In the genomic region with DNA sequence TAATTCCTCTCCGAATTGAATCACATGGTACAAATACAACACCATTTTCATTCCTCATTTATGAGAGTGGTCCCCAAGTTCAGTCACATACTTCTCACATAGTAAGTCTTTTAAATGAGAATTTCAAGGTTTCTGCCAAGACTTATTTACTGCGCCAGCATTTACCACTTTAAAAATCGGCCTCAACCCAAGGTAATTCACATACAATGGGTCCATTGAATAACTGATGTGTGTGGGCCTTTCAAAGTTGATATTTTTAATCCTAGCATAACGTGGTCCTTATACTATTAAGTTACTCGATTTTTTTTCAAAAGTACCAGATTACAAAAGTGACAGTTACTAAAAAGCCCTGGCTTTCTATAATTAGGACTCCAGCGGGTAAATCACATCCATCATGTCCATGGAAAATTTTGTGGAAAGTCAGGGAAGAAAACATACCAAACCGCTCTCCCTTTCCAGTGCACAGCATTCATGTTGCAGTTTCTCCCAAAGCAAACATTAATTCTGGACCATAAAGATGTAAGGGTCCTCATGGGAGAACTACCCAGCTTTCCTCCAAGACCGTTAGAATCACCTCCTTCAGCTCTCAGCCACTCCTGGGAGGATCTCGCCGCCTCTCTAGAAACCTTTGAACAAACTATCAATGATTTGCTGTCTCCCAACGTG, we compare ENCODE assay signal across 26 mouse cellular contexts.
DNase-seq lines count a peak whose midpoint lies in the region; ATAC-seq and TF ChIP-seq lines count a peak whose summit lies in the region.
"Had no signal": no experiment of that assay in that cellular context is flagged by ENCODE, and none has a peak within 500 bp of the region (broad histone marks: within the 10 kb centered on the region; RNA-seq: fewer than 3 reads in every experiment).

No protein-coding gene starts in this region.

- no peaks in the 10 kb centered on the region for H3K9me3 ChIP-seq in kidney, embryonic 15.5 days (replicated peaks)
- H3K9me3 ChIP-seq in neural tube, embryonic 13.5 days: no peaks in the 10 kb centered on the region
- no peaks in the 10 kb centered on the region for H3K9me3 ChIP-seq in limb, embryonic 15.5 days
- H3K9me3 ChIP-seq: forebrain, embryonic 15.5 days; heart, embryonic 10.5 days; hindbrain, embryonic 13.5 days; liver, embryonic 13.5 days had no signal

- H3K27me3 ChIP-seq in kidney, embryonic 15.5 days: no peaks in the 10 kb centered on the region
- H3K27me3 ChIP-seq in neural tube, embryonic 13.5 days: no peaks in the 10 kb centered on the region
- H3K27me3 ChIP-seq in limb, embryonic 15.5 days: no peaks in the 10 kb centered on the region
- H3K27me3 ChIP-seq: forebrain, embryonic 15.5 days; liver, embryonic 13.5 days had no signal

- H3K4me2 ChIP-seq in kidney, embryonic 15.5 days: no peak overlapping the region
- no peak overlapping the region for H3K4me2 ChIP-seq in neural tube, embryonic 13.5 days
- H3K4me2 ChIP-seq in limb, embryonic 15.5 days: no peak overlapping the region
- H3K4me2 ChIP-seq: forebrain, embryonic 15.5 days; hindbrain, embryonic 13.5 days; liver, embryonic 13.5 days; lung, embryonic 14.5 days had no signal

- H3K9ac ChIP-seq in kidney, embryonic 15.5 days: no peak overlapping the region
- no peak overlapping the region for H3K9ac ChIP-seq in neural tube, embryonic 13.5 days
- no peak overlapping the region for H3K9ac ChIP-seq in limb, embryonic 15.5 days
- H3K9ac ChIP-seq: forebrain, embryonic 15.5 days; hindbrain, embryonic 13.5 days; liver, embryonic 13.5 days; lung, embryonic 14.5 days had no signal

- 70% methylated on average over 11 of the region's 11 CpGs for WGBS in kidney, embryonic 15.5 days
- 55% methylated on average over 11 of the region's 11 CpGs for WGBS in neural tube, embryonic 13.5 days
- 49% methylated on average over 11 of the region's 11 CpGs for WGBS in limb, embryonic 15.5 days

- peaks cover 16% of the 10 kb centered on the region; the same call in 1 of the 2 replicates for H3K36me3 ChIP-seq in kidney, embryonic 15.5 days
- no peaks in the 10 kb centered on the region for H3K36me3 ChIP-seq in neural tube, embryonic 13.5 days
- H3K36me3 ChIP-seq in limb, embryonic 15.5 days: peaks cover 18% of the 10 kb centered on the region
- H3K36me3 ChIP-seq: forebrain, embryonic 15.5 days; hindbrain, embryonic 13.5 days had no signal

- ATAC-seq in kidney, embryonic 15.5 days (replicated peaks; ENCODE audit: low FRiP score): no peak
- no peak for ATAC-seq in neural tube, embryonic 13.5 days (ENCODE audit: low read depth)
- ATAC-seq in limb, embryonic 15.5 days (ENCODE audit: insufficient number of reproducible peaks, low FRiP score, low TSS enrichment, low read depth): peak; percentile 77
- ATAC-seq: forebrain, embryonic 15.5 days; midbrain, embryonic 16.5 days had no signal

- no peak overlapping the region for H3K4me3 ChIP-seq in gastrocnemius, adult 2 months
- no peak overlapping the region for H3K4me3 ChIP-seq in kidney, embryonic 15.5 days (replicated peaks)
- no peak overlapping the region for H3K4me3 ChIP-seq in neural tube, embryonic 13.5 days
- no peak overlapping the region for H3K4me3 ChIP-seq in limb, embryonic 15.5 days
- H3K4me3 ChIP-seq: forebrain, embryonic 15.5 days; heart, embryonic 10.5 days; hindbrain, embryonic 13.5 days; left cerebral cortex, adult 2 months; liver, embryonic 13.5 days; myocyte had no signal

- peaks cover 23% of the 10 kb centered on the region for H3K4me1 ChIP-seq in kidney, embryonic 15.5 days
- H3K4me1 ChIP-seq in neural tube, embryonic 13.5 days (replicated peaks): peaks cover 7% of the 10 kb centered on the region
- H3K4me1 ChIP-seq in limb, embryonic 15.5 days: peaks cover 22% of the 10 kb centered on the region
- H3K4me1 ChIP-seq: forebrain, embryonic 15.5 days; liver, embryonic 13.5 days had no signal

- H3K27ac ChIP-seq in gastrocnemius, adult 2 months: peak overlapping the region; percentile 49
- 0 out of 2 replicates have a peak overlapping the region, but pooled peaks have one; percentile 13 for H3K27ac ChIP-seq in kidney, embryonic 15.5 days
- 0 out of 2 replicates have a peak overlapping the region, but pooled peaks have one; percentile 9 for H3K27ac ChIP-seq in neural tube, embryonic 13.5 days (replicated peaks)
- peak overlapping the region; percentile 62 for H3K27ac ChIP-seq in limb, embryonic 15.5 days
- H3K27ac ChIP-seq: forebrain, embryonic 15.5 days; heart, embryonic 10.5 days; hindbrain, embryonic 13.5 days; left cerebral cortex, adult 2 months; liver, embryonic 13.5 days; macrophage had no signal

- intact Hi-C loops in gastrocnemius, adult 2 months (cut with DNase I): loop anchor here (10.0 kb wide), 1 partner anchor 49 kb away; no protein-coding TSS in a partner anchor
- intact Hi-C loops in gastrocnemius, postnatal 14 days (cut with DNase I; ENCODE audit: low total_unique reads): no loop called here

- no peak for DNase-seq in gastrocnemius, adult 2 months
- no peak for DNase-seq in gastrocnemius, postnatal 14 days
- DNase-seq in kidney, postnatal 14 days: no peak
- DNase-seq in neural tube, embryonic 10.5 days (ENCODE audit: extremely low spot score, low spot score): no peak
- no peak for DNase-seq in MN1 (ENCODE audit: low spot score)
- DNase-seq: adrenal gland, postnatal 25 days; cerebellum, adult 9-10 months; gastrocnemius, postnatal 36 days; heart, postnatal 36 days; kidney, adult 11 months; kidney, postnatal 25 days; layer of hippocampus, adult 9-11 months; liver, embryonic 13.5 days; lung, embryonic 14.5 days; thymus, adult 18-20 months; thymus, postnatal 4 days had no signal

- TF ChIP-seq CTCF in gastrocnemius, adult 2 months (IDR thresholded peaks at IDR 0.05): no peak

Comparison
In these comparisons a context has a peak if more than half of its experiments do, and no peak if none do; other contexts are left out.
1. H3K27ac ChIP-seq: peak in every context shown above with its lines; median percentile 62 in limb, embryonic 15.5 days; 49 in gastrocnemius, adult 2 months; 13 in kidney, embryonic 15.5 days; 9 in neural tube, embryonic 13.5 days.